Mouse (Mus musculus) hindbrain, embryonic 16.5 days (tissue): ENCODE results near the gene Shoc2. TPM values are rescaled to one million over a fixed set of nuclear protein-coding genes. Genes with fewer than 3 reads are reported as not detected.
A peak's percentile ranks its signal among the peaks of the same experiment; 100 is the strongest.

Experiments used
- ATAC-seq: fragments of 200-750 bp; cut with Nextera tagmentation; 2 replicates; pipeline ENCODE4 v1.8.0; 2017; ENCODE audit warnings: moderate TSS enrichment, moderate library complexity
- H3K27ac ChIP-seq: fragments of 300-500 bp; sonication (generic); 2 replicates; pipeline ENCODE4 v1.5.1; 2014; ENCODE audit warnings: low read depth, mild to moderate bottlenecking, control low read depth, low read length, moderate library complexity
- H3K27me3 ChIP-seq: fragments of 300-500 bp; sonication (generic); replicated peaks from 2 replicates; pipeline ENCODE4 v1.6.1; 2014; ENCODE audit warnings: low read length; ENCODE audit not compliant: control insufficient read depth, insufficient read depth
- H3K36me3 ChIP-seq: fragments of 300-500 bp; sonication (generic); 2 replicates; pipeline ENCODE4 v1.6.1; 2014; ENCODE audit warnings: mild to moderate bottlenecking, low read length, moderate library complexity, mixed read lengths; ENCODE audit not compliant: control insufficient read depth, insufficient read depth
- H3K4me1 ChIP-seq: fragments of 300-500 bp; sonication (generic); 2 replicates; pipeline ENCODE4 v1.6.1; 2014; ENCODE audit warnings: low read depth, low read length; ENCODE audit not compliant: control insufficient read depth, insufficient read depth
- H3K4me2 ChIP-seq: fragments of 300-500 bp; sonication (generic); 2 replicates; pipeline ENCODE4 v1.6.1; 2014; ENCODE audit warnings: mild to moderate bottlenecking, low read length, control low read depth, moderate library complexity
- H3K4me3 ChIP-seq: fragments of 300-500 bp; sonication (generic); 2 replicates; pipeline ENCODE4 v1.5.1; 2014; ENCODE audit warnings: mild to moderate bottlenecking, low read length, control low read depth, moderate library complexity
- H3K9ac ChIP-seq: fragments of 300-500 bp; sonication (generic); 2 replicates; pipeline ENCODE4 v1.6.1; 2014; ENCODE audit warnings: low read depth, mild to moderate bottlenecking, control low read depth, low read length, moderate library complexity
- H3K9me3 ChIP-seq: fragments of 300-500 bp; sonication (generic); 2 replicates; pipeline ENCODE4 v1.6.1; 2014; ENCODE audit warnings: mild to moderate bottlenecking, low read length, moderate library complexity; ENCODE audit not compliant: control insufficient read depth
- WGBS: fragments of 180-500 bp; shearing (Covaris S2); extraction: QIAGEN DNeasy Blood & Tissue Kit; methylation state at CpG from one replicate; pipeline ENCODE4 v1.1.7; 2014; 5-methylcytosine and 5-hydroxymethylcytosine counted together
- polyA plus RNA-seq: library from polyadenylated mRNA; unstranded; fragments of >200 nt; fragmentation: Nextera tagmentation; extraction: Ambion mirVana; gene quantifications from 2 replicates; pipeline ENCODE4 v1.2.1, GENCODE M21; 2015

The Shoc2 gene
- polyA plus RNA-seq: 55.4 and 67.7 TPM in 2 replicates

GRCm38 (mm10) chr19:53943802-53944785, at the start of gene Shoc2, which contains the start of gene Bbip1:
Gene Shoc2 (plus strand): TSS chr19:53944306.
Gene Bbip1 (minus strand): TSS chr19:53944627.
- H3K9ac ChIP-seq: peak within 1 kb of the TSS; percentile 97
- peak within 1 kb of the TSS; percentile 99 for H3K27ac ChIP-seq
- H3K4me3 ChIP-seq: peak within 1 kb of the TSS; percentile 97
- peak; percentile 95 for ATAC-seq
- peak within 1 kb of the TSS; percentile 66 for H3K4me2 ChIP-seq
- under 1% methylated on average over 53 of the region's 62 CpGs for WGBS
- no peaks in the 10 kb centered on the region for H3K27me3 ChIP-seq
- H3K36me3 ChIP-seq: no peaks in the 10 kb centered on the region
- peaks cover 8% of the 10 kb centered on the region for H3K4me1 ChIP-seq
- no peaks in the 10 kb centered on the region for H3K9me3 ChIP-seq

GRCm38 (mm10) chr19:53894538-53895121, 49.5 kb upstream of the Shoc2 start:
- no peaks in the 10 kb centered on the region for H3K9me3 ChIP-seq
- 78% methylated on average over 12 of the region's 12 CpGs for WGBS
- no peak for ATAC-seq
- no peak overlapping the region for H3K9ac ChIP-seq
- no peaks in the 10 kb centered on the region for H3K36me3 ChIP-seq
- no peak overlapping the region for H3K4me2 ChIP-seq
- no peaks in the 10 kb centered on the region for H3K27me3 ChIP-seq
- H3K4me1 ChIP-seq: no peaks in the 10 kb centered on the region
- no peak overlapping the region for H3K4me3 ChIP-seq
- H3K27ac ChIP-seq: no peak overlapping the region

- Histone ChIP-seq H3K27ac (no peak overlapping the region), H3K9me3 (no peaks in the 10 kb centered on the region), H3K4me1 (peaks cover 7% of the 10 kb centered on the region), H3K4me2 (no peak overlapping the region), H3K9ac (no peak overlapping the region), H3K4me3 (no peak overlapping the region), H3K27me3 (no peaks in the 10 kb centered on the region), H3K36me3 (no peaks in the 10 kb centered on the region)
- WGBS: 78% methylated on average over 5 of the region's 5 CpGs
- no peak for ATAC-seq
Measured at GRCm38 (mm10) chr19:53898046-53898445, 46.1 kb upstream of the Shoc2 start.

- no peak overlapping the region for H3K4me2 ChIP-seq
- H3K36me3 ChIP-seq: no peaks in the 10 kb centered on the region
- H3K27ac ChIP-seq: no peak overlapping the region
- peaks cover 7% of the 10 kb centered on the region for H3K4me1 ChIP-seq
- no peaks in the 10 kb centered on the region for H3K9me3 ChIP-seq
- ATAC-seq: no peak
- H3K4me3 ChIP-seq: no peak overlapping the region
- H3K27me3 ChIP-seq: no peaks in the 10 kb centered on the region
- WGBS: 81% methylated on average over 4 of the region's 4 CpGs
- H3K9ac ChIP-seq: no peak overlapping the region
Measured at GRCm38 (mm10) chr19:53898498-53898897, 45.6 kb upstream of the Shoc2 start.

GRCm38 (mm10) chr19:53898970-53899900, 44.9 kb upstream of the Shoc2 start:
- Histone ChIP-seq H3K9me3 (no peaks in the 10 kb centered on the region), H3K27ac (no peak overlapping the region), H3K4me2 (no peak overlapping the region), H3K4me3 (no peak overlapping the region), H3K36me3 (no peaks in the 10 kb centered on the region), H3K9ac (no peak overlapping the region), H3K27me3 (no peaks in the 10 kb centered on the region), H3K4me1 (peaks cover 7% of the 10 kb centered on the region)
- ATAC-seq: no peak
- 85% methylated on average over 25 of the region's 25 CpGs for WGBS

- ATAC-seq: no peak
- Histone ChIP-seq H3K9ac (no peak overlapping the region), H3K4me1 (peaks cover 14% of the 10 kb centered on the region), H3K4me2 (no peak overlapping the region), H3K9me3 (no peaks in the 10 kb centered on the region), H3K27ac (no peak overlapping the region), H3K4me3 (no peak overlapping the region), H3K27me3 (no peaks in the 10 kb centered on the region), H3K36me3 (no peaks in the 10 kb centered on the region)
- WGBS: 91% methylated on average over 14 of the region's 14 CpGs
Measured at GRCm38 (mm10) chr19:53899941-53900610, 44.0 kb upstream of the Shoc2 start.

- Histone ChIP-seq H3K4me2 (peak overlapping the region; percentile 84), H3K4me1 (peaks cover 22% of the 10 kb centered on the region), H3K36me3 (no peaks in the 10 kb centered on the region), H3K4me3 (peak overlapping the region; percentile 56), H3K27ac (peak overlapping the region; percentile 89), H3K9me3 (no peaks in the 10 kb centered on the region), H3K27me3 (no peaks in the 10 kb centered on the region), H3K9ac (peak overlapping the region; percentile 82)
- WGBS: 64% methylated on average over 15 of the region's 15 CpGs
- ATAC-seq: no peak
Measured at GRCm38 (mm10) chr19:53901931-53902738, 42.0 kb upstream of the Shoc2 start.
